Mouse (Mus musculus): ENCODE measurements around the gene Slc1a6. TPM values are rescaled to one million over a fixed set of nuclear protein-coding genes. Genes with fewer than 3 reads are reported as not detected.
A peak's percentile ranks its signal among the peaks of the same experiment; 100 is the strongest.

Gene Slc1a6
- total and polyA plus RNA-seq, 2 experiments from 2014 or later, result 15.5 to 19.1 TPM

GRCm38 (mm10) chr10:78748946-78749345 lies 31.4 kb upstream of the Slc1a6 start:
- Histone ChIP-seq H3K9me3 (ENCODE audit: low read length) (no peaks in the 10 kb centered on the region), H3K4me3 (ENCODE audit: low read depth, low read length) (no peak overlapping the region), H3K4me1 (ENCODE audit: insufficient read depth) (no peaks in the 10 kb centered on the region), H3K4me2 (ENCODE audit: low read depth) (no peak overlapping the region), H3K27me3 (ENCODE audit: insufficient read depth, low read length) (no peaks in the 10 kb centered on the region), H3K36me3 (ENCODE audit: insufficient read depth) (no peaks in the 10 kb centered on the region), H3K9ac (no peak overlapping the region), H3K27ac (ENCODE audit: low read depth, low read length) (no peak overlapping the region)
- TF ChIP-seq CTCF (IDR thresholded peaks at IDR 0.05; ENCODE audit: low read depth), result no peak
- no peak for DNase-seq
- ATAC-seq, result no peak
- WGBS, result 90% methylated on average over 6 of the region's 6 CpGs

- TF ChIP-seq CTCF (IDR thresholded peaks at IDR 0.05; ENCODE audit: low read depth), result peak; percentile 10
- Histone ChIP-seq H3K9ac (peak within 1 kb of the TSS; percentile 83), H3K4me3 (ENCODE audit: low read depth, low read length) (peak within 1 kb of the TSS; percentile 49), H3K27ac (ENCODE audit: low read depth, low read length) (peak within 1 kb of the TSS; percentile 94), H3K9me3 (ENCODE audit: low read length) (no peaks in the 10 kb centered on the region), H3K4me2 (ENCODE audit: low read depth) (peak within 1 kb of the TSS; percentile 89), H3K4me1 (ENCODE audit: insufficient read depth) (no peaks in the 10 kb centered on the region), H3K27me3 (ENCODE audit: insufficient read depth, low read length) (no peaks in the 10 kb centered on the region), H3K36me3 (ENCODE audit: insufficient read depth) (no peaks in the 10 kb centered on the region)
- peak; percentile 95 for DNase-seq
- peak; percentile 96 for ATAC-seq
- WGBS, result 2% methylated on average over 61 of the region's 61 CpGs
These were observed 27.7 kb upstream of the Slc1a6 start, which contains the start of gene Ccdc105 for GRCm38 (mm10) chr10:78752452-78753191. Gene Ccdc105, minus strand, starts transcription at chr10:78753065.

DNA sequence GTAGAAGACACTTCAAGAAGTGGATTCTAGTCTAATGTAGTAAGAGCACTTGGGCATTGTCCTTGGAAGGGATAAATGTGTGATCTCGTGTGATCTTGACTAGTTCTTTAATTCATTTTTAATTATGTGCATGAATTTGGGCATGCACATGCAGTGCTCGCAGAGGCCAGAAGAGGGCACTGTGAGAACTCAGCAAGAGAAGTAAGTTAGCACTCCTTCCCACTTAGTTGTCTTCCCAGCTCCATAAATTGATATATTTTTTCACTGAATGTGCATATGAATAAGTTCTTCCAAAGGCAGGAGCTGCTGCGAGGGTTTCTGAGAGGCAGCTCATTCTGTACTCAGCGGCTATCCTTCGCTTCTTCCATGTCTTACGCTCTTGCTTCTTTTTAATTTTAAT lies 24.3 kb upstream of the Slc1a6 start:
- Histone ChIP-seq H3K27ac (ENCODE audit: low read depth, low read length) (no peak overlapping the region), H3K9me3 (ENCODE audit: low read length) (no peaks in the 10 kb centered on the region), H3K4me2 (ENCODE audit: low read depth) (no peak overlapping the region), H3K4me3 (ENCODE audit: low read depth, low read length) (no peak overlapping the region), H3K4me1 (ENCODE audit: insufficient read depth) (no peaks in the 10 kb centered on the region), H3K36me3 (ENCODE audit: insufficient read depth) (no peaks in the 10 kb centered on the region), H3K27me3 (ENCODE audit: insufficient read depth, low read length) (no peaks in the 10 kb centered on the region), H3K9ac (no peak overlapping the region)
- ATAC-seq (peak; percentile 7; the same call in 1 of the 2 replicates), DNase-seq (peak; percentile 89)
- WGBS, result 24% methylated on average over 6 of the region's 6 CpGs
- peak; percentile 89 for TF ChIP-seq CTCF (IDR thresholded peaks at IDR 0.05; ENCODE audit: low read depth)

DNA sequence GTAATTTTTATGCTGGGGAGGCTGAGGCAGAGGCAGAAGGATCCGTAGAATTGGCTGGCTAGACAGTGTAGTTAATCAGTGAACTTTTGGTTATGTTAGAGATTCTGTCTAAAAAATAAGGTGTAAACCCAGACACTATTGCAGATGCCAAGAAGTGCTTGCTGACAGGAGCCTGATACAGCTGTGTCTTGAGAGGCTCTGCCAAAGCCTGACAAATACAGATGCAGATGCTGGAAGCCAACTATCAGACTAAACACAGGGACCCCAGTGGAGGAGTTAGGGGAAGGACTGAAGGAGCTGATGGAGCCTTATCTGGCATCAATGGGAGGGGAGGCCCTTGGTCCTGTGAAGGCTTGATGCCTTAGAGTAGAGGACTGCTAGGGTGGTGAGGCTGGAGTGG lies 14.7 kb upstream of the Slc1a6 start:
- WGBS, result 86% methylated on average over 1 of the region's 1 CpGs
- Histone ChIP-seq H3K4me2 (ENCODE audit: low read depth) (no peak overlapping the region), H3K9ac (no peak overlapping the region), H3K4me3 (ENCODE audit: low read depth, low read length) (no peak overlapping the region), H3K27ac (ENCODE audit: low read depth, low read length) (no peak overlapping the region), H3K9me3 (ENCODE audit: low read length) (no peaks in the 10 kb centered on the region), H3K27me3 (ENCODE audit: insufficient read depth, low read length) (no peaks in the 10 kb centered on the region), H3K36me3 (ENCODE audit: insufficient read depth) (no peaks in the 10 kb centered on the region), H3K4me1 (ENCODE audit: insufficient read depth) (no peaks in the 10 kb centered on the region)
- ATAC-seq, result no peak
- no peak for TF ChIP-seq CTCF (IDR thresholded peaks at IDR 0.05; ENCODE audit: low read depth)
- no peak for DNase-seq

DNA sequence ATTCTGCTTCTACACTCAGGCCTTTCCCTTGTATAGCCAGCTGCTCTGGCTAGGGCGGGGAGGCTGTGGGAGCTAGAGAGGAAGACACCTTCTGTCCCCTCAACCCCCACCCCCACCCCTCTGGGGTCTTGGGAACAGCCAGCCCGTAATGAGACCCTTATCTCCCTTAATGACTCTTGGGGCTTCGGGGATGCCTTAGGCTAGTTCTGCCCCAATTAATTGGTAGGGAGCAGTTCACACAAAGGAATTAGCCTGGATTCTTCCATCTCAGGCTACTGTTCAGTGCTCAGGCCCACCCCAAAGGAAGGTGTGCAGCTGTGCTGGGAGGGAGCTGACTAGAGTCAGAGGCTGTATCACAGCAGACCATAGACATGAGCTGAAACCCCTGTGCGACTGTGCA lies 4.5 kb upstream of the Slc1a6 start:
- no peaks in the 10 kb centered on the region for H3K36me3 ChIP-seq (ENCODE audit: insufficient read depth)
- DNase-seq (no peak), ATAC-seq (no peak)
- H3K9ac ChIP-seq, result no peak overlapping the region
- H3K4me2 ChIP-seq (ENCODE audit: low read depth), result no peak overlapping the region
- no peak for TF ChIP-seq CTCF (IDR thresholded peaks at IDR 0.05; ENCODE audit: low read depth)
- no peak overlapping the region for H3K4me3 ChIP-seq (ENCODE audit: low read depth, low read length)
- no peak overlapping the region for H3K27ac ChIP-seq (ENCODE audit: low read depth, low read length)
- H3K27me3 ChIP-seq (ENCODE audit: insufficient read depth, low read length), result no peaks in the 10 kb centered on the region
- H3K9me3 ChIP-seq (ENCODE audit: low read length), result no peaks in the 10 kb centered on the region
- H3K4me1 ChIP-seq (ENCODE audit: insufficient read depth), result no peaks in the 10 kb centered on the region
- WGBS, result 31% methylated on average over 4 of the region's 4 CpGs

GRCm38 (mm10) chr10:78779527-78779926 lies 769 bp upstream of the Slc1a6 start:
- H3K4me2 ChIP-seq (ENCODE audit: low read depth), result peak overlapping the region; percentile 95
- no peaks in the 10 kb centered on the region for H3K4me1 ChIP-seq (ENCODE audit: insufficient read depth)
- peak; percentile 32; the same call in 1 of the 2 replicates for ATAC-seq
- no peaks in the 10 kb centered on the region for H3K36me3 ChIP-seq (ENCODE audit: insufficient read depth)
- peak overlapping the region; percentile 61 for H3K4me3 ChIP-seq (ENCODE audit: low read depth, low read length)
- WGBS, result 56% methylated on average over 9 of the region's 9 CpGs
- TF ChIP-seq CTCF (IDR thresholded peaks at IDR 0.05; ENCODE audit: low read depth), result no peak
- no peaks in the 10 kb centered on the region for H3K27me3 ChIP-seq (ENCODE audit: insufficient read depth, low read length)
- H3K27ac ChIP-seq (ENCODE audit: low read depth, low read length), result 0 out of 2 replicates have a peak overlapping the region, but pooled peaks have one; percentile 50
- no peaks in the 10 kb centered on the region for H3K9me3 ChIP-seq (ENCODE audit: low read length)
- peak overlapping the region; percentile 72 for H3K9ac ChIP-seq
- DNase-seq, result no peak

GRCm38 (mm10) chr10:78787566-78788087 lies 7.3 kb downstream of the Slc1a6 start:
- 6% methylated on average over 22 of the region's 22 CpGs for WGBS
- DNase-seq (peak; percentile 91), ATAC-seq (peak; percentile 98)
- H3K27me3 ChIP-seq (ENCODE audit: insufficient read depth, low read length), result no peaks in the 10 kb centered on the region
- peak overlapping the region; percentile 45 for H3K4me3 ChIP-seq (ENCODE audit: low read depth, low read length)
- H3K4me1 ChIP-seq (ENCODE audit: insufficient read depth), result 0 out of 2 replicates have a peak, but pooled peaks cover 3% of the 10 kb centered on the region
- peak overlapping the region; percentile 50 for H3K4me2 ChIP-seq (ENCODE audit: low read depth)
- H3K36me3 ChIP-seq (ENCODE audit: insufficient read depth), result no peaks in the 10 kb centered on the region; the same call in 1 of the 2 replicates
- H3K9ac ChIP-seq, result peak overlapping the region; percentile 63
- no peaks in the 10 kb centered on the region for H3K9me3 ChIP-seq (ENCODE audit: low read length)
- TF ChIP-seq CTCF (IDR thresholded peaks at IDR 0.05; ENCODE audit: low read depth), result no peak
- H3K27ac ChIP-seq (ENCODE audit: low read depth, low read length), result peak overlapping the region; percentile 85

Data from forebrain, postnatal 0 days (tissue).